Comparison of ENCODE assay signal across 22 mouse cellular contexts in the genomic region with DNA sequence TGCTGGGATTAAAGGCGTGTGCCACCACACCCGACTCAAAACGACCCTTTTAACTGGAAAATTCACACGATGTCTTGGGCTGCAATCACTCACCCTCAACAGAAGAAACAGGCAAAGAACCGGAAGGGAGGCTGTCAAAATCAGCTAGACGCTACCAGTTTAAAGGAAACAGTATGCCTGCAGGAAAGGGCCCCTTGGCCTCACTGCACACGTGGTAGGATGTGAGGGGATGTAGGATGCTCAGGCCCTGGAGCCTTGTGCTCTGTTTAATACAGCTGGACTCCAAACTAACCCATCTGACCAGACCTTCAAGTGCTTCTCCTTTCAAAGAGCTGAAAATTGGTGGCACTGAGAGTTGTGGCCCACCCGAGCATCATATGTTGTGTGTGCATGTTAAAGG.
DNase-seq lines count a peak whose midpoint lies in the region; ATAC-seq and TF ChIP-seq lines count a peak whose summit lies in the region.
"Had no signal": no experiment of that assay in that cellular context is flagged by ENCODE, and none has a peak within 500 bp of the region (broad histone marks: within the 10 kb centered on the region; RNA-seq: fewer than 3 reads in every experiment).

No protein-coding gene starts in this region.

- H3K4me3 ChIP-seq in cerebellum, adult 2 months (replicated peaks; ENCODE audit: insufficient read depth, low read depth, low read length), result no peak overlapping the region
- no peak overlapping the region for H3K4me3 ChIP-seq in thymus, adult 2 months (ENCODE audit: control insufficient read depth, insufficient read depth, low read length)
- no peak overlapping the region for H3K4me3 ChIP-seq in olfactory bulb, adult 2 months (ENCODE audit: insufficient read depth, low read depth, low read length)
- H3K4me3 ChIP-seq in heart, adult 2 months, result no peak overlapping the region
- H3K4me3 ChIP-seq: embryonic facial prominence, embryonic 10.5 days; erythroblast, embryonic 14.5 days; forebrain, embryonic 10.5 days; heart, embryonic 15.5 days; hindbrain, embryonic 10.5 days; hindbrain, embryonic 15.5 days had no signal

- H3K36me3 ChIP-seq in thymus, adult 2 months (ENCODE audit: control insufficient read depth, insufficient read depth, low read length), result no peaks in the 10 kb centered on the region
- H3K36me3 ChIP-seq in heart, adult 2 months (ENCODE audit: control insufficient read depth, insufficient read depth, low read length), result no peaks in the 10 kb centered on the region; the same call in 1 of the 2 replicates
- H3K36me3 ChIP-seq: embryonic facial prominence, embryonic 10.5 days; forebrain, embryonic 10.5 days; heart, embryonic 15.5 days; hindbrain, embryonic 10.5 days; hindbrain, embryonic 15.5 days had no signal

- TF ChIP-seq EP300 in heart, adult 2 months (IDR thresholded peaks at IDR 0.05; ENCODE audit: insufficient read depth, low read depth, low read length), result no peak

- peak; percentile 44 to 53 for ATAC-seq in hematopoietic stem cell, adult 5-6 weeks (replicated peaks in 1 of 2; ENCODE audit: insufficient read depth in 1 of 2, low FRiP score in 2 of 2, low TSS enrichment in 1 of 2, low read depth in 1 of 2, poor library complexity in 2 of 2, severe bottlenecking in 2 of 2)
- ATAC-seq: forebrain, embryonic 14.5 days had no signal

- no peaks in the 10 kb centered on the region for H3K27me3 ChIP-seq in cerebellum, adult 2 months (ENCODE audit: control insufficient read depth, insufficient read depth, low read length)
- H3K27me3 ChIP-seq in thymus, adult 2 months (ENCODE audit: control insufficient read depth, insufficient read depth, low read length), result no peaks in the 10 kb centered on the region
- H3K27me3 ChIP-seq in heart, adult 2 months (ENCODE audit: control insufficient read depth, insufficient read depth, low read length), result no peaks in the 10 kb centered on the region
- H3K27me3 ChIP-seq: heart, embryonic 15.5 days; hindbrain, embryonic 15.5 days had no signal

- no peak for TF ChIP-seq CTCF in cerebellum, adult 2 months (IDR thresholded peaks at IDR 0.05; ENCODE audit: borderline replicate concordance, insufficient read depth, low read depth, low read length)
- no peak for TF ChIP-seq CTCF in thymus, adult 2 months (IDR thresholded peaks at IDR 0.05; ENCODE audit: borderline replicate concordance, control insufficient read depth, extremely low read depth, insufficient read depth, low read length, poor library complexity)
- no peak for TF ChIP-seq CTCF in olfactory bulb, adult 2 months (IDR thresholded peaks at IDR 0.05; ENCODE audit: insufficient read depth, low read depth, low read length)
- no peak for TF ChIP-seq CTCF in heart, adult 2 months (IDR thresholded peaks at IDR 0.05)

- DNase-seq in cerebellum, adult 2 months, result no peak
- no peak for DNase-seq in cerebellum, adult 9-10 months
- peak; percentile 36 to 53 for DNase-seq in thymus, postnatal 36 days
- DNase-seq in thymus, adult 2 months, result no peak
- DNase-seq in adrenal gland, postnatal 4 days (ENCODE audit: low spot score in 2 of 2), result no peak
- DNase-seq in heart, adult 2 months, result no peak
- DNase-seq: adrenal gland, adult 2 months; adrenal gland, postnatal 36 days; cerebellum, adult 11-12 months; gastrocnemius, adult 2 months; gastrocnemius, postnatal 25 days; heart, adult 18-20 months; heart, postnatal 14 days had no signal

- H3K27ac ChIP-seq in cerebellum, adult 2 months (ENCODE audit: insufficient read depth, low read length), result peak overlapping the region; percentile 82
- no peak overlapping the region for H3K27ac ChIP-seq in thymus, adult 2 months (ENCODE audit: control insufficient read depth, insufficient read depth, low read length)
- H3K27ac ChIP-seq in olfactory bulb, adult 2 months (ENCODE audit: insufficient read depth, low read depth, low read length), result peak overlapping the region; percentile 60; the same call in 1 of the 2 replicates
- H3K27ac ChIP-seq in heart, adult 2 months, result no peak overlapping the region
- H3K27ac ChIP-seq: embryonic facial prominence, embryonic 10.5 days; forebrain, embryonic 10.5 days; heart, embryonic 15.5 days; hindbrain, embryonic 10.5 days; hindbrain, embryonic 15.5 days had no signal

- H3K4me1 ChIP-seq in cerebellum, adult 2 months (ENCODE audit: control insufficient read depth, insufficient read depth, low read length), result peaks cover 43% of the 10 kb centered on the region
- H3K4me1 ChIP-seq in thymus, adult 2 months (replicated peaks; ENCODE audit: control insufficient read depth, insufficient read depth, low read length), result peaks cover 24% of the 10 kb centered on the region
- H3K4me1 ChIP-seq in olfactory bulb, adult 2 months (ENCODE audit: control insufficient read depth, insufficient read depth, low read length), result peaks cover 7% of the 10 kb centered on the region
- H3K4me1 ChIP-seq in heart, adult 2 months (ENCODE audit: control insufficient read depth, insufficient read depth, low read length), result peaks cover 1% of the 10 kb centered on the region
- H3K4me1 ChIP-seq: heart, embryonic 15.5 days had no signal

- 0 out of 2 replicates have a peak, but pooled peaks cover 1% of the 10 kb centered on the region for H3K79me2 ChIP-seq in heart, adult 2 months (replicated peaks; ENCODE audit: control insufficient read depth, insufficient read depth, low read length)

- H3K9ac ChIP-seq in heart, adult 2 months (ENCODE audit: low read depth, low read length), result no peak overlapping the region
- H3K9ac ChIP-seq: heart, embryonic 15.5 days; hindbrain, embryonic 15.5 days had no signal

- no peak for TF ChIP-seq POLR2A in cerebellum, adult 2 months (IDR thresholded peaks at IDR 0.05; ENCODE audit: borderline replicate concordance, insufficient read depth, low read length)
- TF ChIP-seq POLR2A in thymus, adult 2 months (IDR thresholded peaks at IDR 0.05; ENCODE audit: control insufficient read depth, extremely low read depth, insufficient read depth, low read length, poor library complexity), result no peak
- TF ChIP-seq POLR2A in olfactory bulb, adult 2 months (IDR thresholded peaks at IDR 0.05; ENCODE audit: insufficient read depth, low read depth, low read length), result no peak
- TF ChIP-seq POLR2A in heart, adult 2 months (IDR thresholded peaks at IDR 0.05; ENCODE audit: insufficient read depth, low read depth, low read length), result no peak

- WGBS in cerebellum, adult 2 months, result 85% methylated on average over 8 of the region's 8 CpGs
- 62% methylated on average over 8 of the region's 8 CpGs for WGBS in thymus, adult 2 months
- 90% methylated on average over 8 of the region's 8 CpGs for WGBS in olfactory bulb, adult 2 months
- WGBS in heart, adult 2 months, result 67% methylated on average over 8 of the region's 8 CpGs

- intact Hi-C loops in heart, adult 2 months (cut with DNase I), result no loop called here

Comparison
In these comparisons a context has a peak if more than half of its experiments do, and no peak if none do; other contexts are left out.
1. DNase-seq: peak in thymus, postnatal 36 days (2 of 2); none in cerebellum, adult 2 months (0 of 2), cerebellum, adult 9-10 months (single experiment), thymus, adult 2 months (single experiment), adrenal gland, postnatal 4 days (0 of 2) and heart, adult 2 months (0 of 2).
2. H3K27ac ChIP-seq: peak in cerebellum, adult 2 months (single experiment) and olfactory bulb, adult 2 months (single experiment); none in thymus, adult 2 months (single experiment) and heart, adult 2 months (single experiment).